Mouse (Mus musculus) lung, postnatal 0 days (tissue): Measurements from ENCODE around the gene Fzd4. TPM values are rescaled to one million over a fixed set of nuclear protein-coding genes. Genes with fewer than 3 reads are reported as not detected.

Experiments
- ATAC-seq: fragments of 200-750 bp; cut with Nextera tagmentation; 2 replicates; pipeline ENCODE4 v1.8.0; 2017; ENCODE audit warnings: moderate library complexity
- DNase-seq: peaks from one replicate; pipeline ENCODE4 v3.0.0-alpha.2; 2016; ENCODE audit warnings: low spot score
- H3K27ac ChIP-seq: fragments of 300-500 bp; sonication (generic); 2 replicates; pipeline ENCODE4 v1.5.1; 2014; ENCODE audit warnings: antibody characterized with exemption, mild to moderate bottlenecking, low read length, mixed read lengths
- H3K27me3 ChIP-seq: fragments of 300-500 bp; sonication (generic); replicated peaks from 2 replicates; pipeline ENCODE4 v1.6.1; 2014; ENCODE audit warnings: low read length, mixed read lengths; ENCODE audit not compliant: insufficient read depth
- H3K36me3 ChIP-seq: fragments of 300-500 bp; sonication (generic); 2 replicates; pipeline ENCODE4 v1.6.1; 2014; ENCODE audit warnings: low read length, mixed read lengths; ENCODE audit not compliant: insufficient read depth
- H3K4me1 ChIP-seq: fragments of 300-500 bp; sonication (generic); 2 replicates; pipeline ENCODE4 v1.6.1; 2014; ENCODE audit warnings: antibody characterized with exemption, low read depth, low read length, mixed read lengths; ENCODE audit not compliant: insufficient read depth
- H3K4me2 ChIP-seq: fragments of 300-500 bp; sonication (generic); replicated peaks from 2 replicates; pipeline ENCODE4 v1.6.1; 2014; ENCODE audit warnings: low read depth, mild to moderate bottlenecking, low read length, moderate library complexity, mixed read lengths
- H3K4me3 ChIP-seq: fragments of 300-500 bp; sonication (generic); 2 replicates; pipeline ENCODE4 v1.5.1; 2014; ENCODE audit warnings: low read depth, low read length
- H3K9ac ChIP-seq: fragments of 300-500 bp; sonication (generic); replicated peaks from 2 replicates; pipeline ENCODE4 v1.6.1; 2014; ENCODE audit warnings: low read depth, mild to moderate bottlenecking
- H3K9me3 ChIP-seq: fragments of 300-500 bp; sonication (generic); 2 replicates; pipeline ENCODE4 v1.6.1; 2016; ENCODE audit warnings: low read length, mixed read lengths
- CTCF ChIP-seq: IDR thresholded peaks from 2 replicates; pipeline ENCODE4 v1.5.1; 2016; ENCODE audit warnings: antibody characterized with exemption, mild to moderate bottlenecking
- EP300 ChIP-seq: IDR thresholded peaks from 2 replicates; pipeline ENCODE4 v1.6.1; 2016; ENCODE audit warnings: antibody characterized with exemption, mild to moderate bottlenecking, control low read depth
- WGBS: fragments of 180-500 bp; shearing (Covaris S2); extraction: QIAGEN DNeasy Blood & Tissue Kit; methylation state at CpG from one replicate; pipeline ENCODE4 v1.1.7; 2014; 5-methylcytosine and 5-hydroxymethylcytosine counted together
- polyA plus RNA-seq: library from polyadenylated mRNA; unstranded; fragments of >200 nt; fragmentation: Nextera tagmentation; extraction: Ambion mirVana; gene quantifications from 2 replicates; pipeline ENCODE4 v1.2.1, GENCODE M21; 2015

The Fzd4 gene
- polyA plus RNA-seq, 1 experiment from 2014 or later = 14.3 TPM

DNA sequence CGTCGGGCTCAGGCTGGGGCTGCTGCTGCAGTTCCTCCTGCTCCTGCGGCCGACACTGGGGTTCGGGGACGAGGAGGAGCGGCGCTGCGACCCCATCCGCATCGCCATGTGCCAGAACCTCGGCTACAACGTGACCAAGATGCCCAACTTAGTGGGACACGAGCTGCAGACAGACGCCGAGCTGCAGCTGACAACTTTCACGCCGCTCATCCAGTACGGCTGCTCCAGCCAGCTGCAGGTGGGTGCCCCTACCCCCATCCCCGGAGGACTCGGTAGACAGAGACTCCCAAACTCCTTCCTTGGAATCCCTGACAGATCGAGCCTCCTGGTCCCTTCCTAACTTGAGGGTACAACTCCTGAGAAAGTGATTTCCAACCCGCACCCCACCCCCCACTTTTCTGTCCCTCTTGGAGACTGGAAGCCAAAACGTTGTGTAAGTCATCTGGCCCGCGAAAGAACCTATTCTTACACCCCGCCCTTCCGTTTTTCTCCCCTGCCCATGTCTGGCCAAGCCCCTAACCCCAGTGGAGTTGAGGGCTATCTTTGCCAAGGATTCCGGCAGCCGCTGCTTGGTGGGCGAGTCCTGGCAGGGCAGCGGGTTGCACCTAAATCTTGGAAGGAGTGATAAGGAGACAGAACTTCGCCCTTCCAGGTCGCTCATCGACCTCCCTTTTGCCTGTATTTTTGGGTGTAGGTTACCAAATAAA is 732 bp downstream of the Fzd4 start:
- peak overlapping the region; percentile 88 for H3K27ac ChIP-seq
- H3K36me3 ChIP-seq = no peaks in the 10 kb centered on the region
- peaks cover 7% of the 10 kb centered on the region for H3K4me1 ChIP-seq
- H3K27me3 ChIP-seq = no peaks in the 10 kb centered on the region
- no peak for TF ChIP-seq CTCF
- TF ChIP-seq EP300 = peak; percentile 15; the same call in 1 of the 2 replicates
- H3K9me3 ChIP-seq = no peaks in the 10 kb centered on the region
- no peak for ATAC-seq
- peak overlapping the region; percentile 73 for H3K4me3 ChIP-seq
- peak overlapping the region; percentile 77 for H3K9ac ChIP-seq
- peak; percentile 72 for DNase-seq
- H3K4me2 ChIP-seq = peak overlapping the region; percentile 92
- WGBS = under 1% methylated on average over 30 of the region's 35 CpGs

DNA sequence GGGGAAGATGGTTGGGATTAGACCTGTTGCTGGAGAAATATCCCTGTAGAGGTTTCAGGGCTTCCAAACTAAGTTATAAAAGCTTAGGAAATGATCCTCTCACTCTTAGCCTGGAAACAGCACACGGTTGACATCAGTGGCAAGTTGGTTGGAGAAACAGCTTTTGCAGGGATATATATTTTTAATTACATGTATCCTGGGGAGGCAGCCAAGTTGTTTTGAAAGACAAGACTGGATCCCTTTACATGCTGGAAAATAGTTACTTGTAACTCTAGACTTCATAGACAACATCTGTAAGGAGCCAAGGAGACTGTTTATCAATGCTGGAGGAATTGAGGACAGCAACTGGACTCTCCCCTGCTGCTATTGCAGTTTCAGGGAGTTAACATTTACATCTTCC is 1.9 kb downstream of the Fzd4 start:
- peak overlapping the region; percentile 75 for H3K27ac ChIP-seq
- 15% methylated on average over 1 of the region's 1 CpGs for WGBS

DNA sequence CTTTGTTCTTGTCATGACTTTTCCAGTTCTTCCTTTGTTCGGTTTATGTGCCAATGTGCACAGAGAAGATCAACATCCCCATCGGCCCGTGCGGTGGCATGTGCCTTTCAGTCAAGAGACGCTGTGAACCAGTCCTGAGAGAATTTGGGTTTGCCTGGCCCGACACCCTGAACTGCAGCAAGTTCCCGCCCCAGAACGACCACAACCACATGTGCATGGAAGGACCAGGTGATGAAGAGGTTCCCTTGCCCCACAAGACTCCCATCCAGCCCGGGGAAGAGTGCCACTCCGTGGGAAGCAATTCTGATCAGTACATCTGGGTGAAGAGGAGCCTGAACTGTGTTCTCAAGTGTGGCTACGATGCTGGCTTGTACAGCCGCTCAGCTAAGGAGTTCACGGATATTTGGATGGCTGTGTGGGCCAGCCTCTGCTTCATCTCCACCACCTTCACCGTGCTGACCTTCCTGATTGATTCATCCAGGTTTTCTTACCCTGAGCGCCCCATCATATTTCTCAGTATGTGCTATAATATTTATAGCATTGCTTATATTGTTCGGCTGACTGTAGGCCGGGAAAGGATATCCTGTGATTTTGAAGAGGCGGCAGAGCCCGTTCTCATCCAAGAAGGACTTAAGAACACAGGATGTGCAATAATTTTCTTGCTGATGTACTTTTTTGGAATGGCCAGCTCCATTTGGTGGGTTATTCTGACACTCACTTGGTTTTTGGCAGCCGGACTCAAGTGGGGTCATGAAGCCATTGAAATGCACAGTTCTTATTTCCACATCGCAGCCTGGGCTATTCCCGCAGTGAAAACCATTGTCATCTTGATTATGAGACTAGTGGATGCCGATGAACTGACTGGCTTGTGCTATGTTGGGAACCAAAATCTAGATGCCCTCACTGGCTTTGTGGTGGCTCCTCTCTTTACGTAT is 3.1 kb downstream of the Fzd4 start:
- TF ChIP-seq CTCF (no peak), EP300 (peak; percentile 65)
- no peaks in the 10 kb centered on the region for H3K9me3 ChIP-seq
- 59% methylated on average over 24 of the region's 24 CpGs for WGBS
- H3K4me2 ChIP-seq = peak overlapping the region; percentile 48
- H3K4me1 ChIP-seq = peaks cover 21% of the 10 kb centered on the region
- H3K36me3 ChIP-seq = no peaks in the 10 kb centered on the region
- peak overlapping the region; percentile 19; the same call in 1 of the 2 replicates for H3K4me3 ChIP-seq
- H3K9ac ChIP-seq = no peak overlapping the region
- peak; percentile 72 for DNase-seq
- no peak for ATAC-seq
- peak overlapping the region; percentile 51 for H3K27ac ChIP-seq
- H3K27me3 ChIP-seq = no peaks in the 10 kb centered on the region

More for the DNA sequence above, 1.9 kb downstream of the Fzd4 start:
- TF ChIP-seq CTCF = no peak
- TF ChIP-seq EP300 = no peak
- Histone ChIP-seq H3K27me3 (no peaks in the 10 kb centered on the region), H3K4me3 (peak overlapping the region; percentile 73), H3K4me1 (peaks cover 14% of the 10 kb centered on the region), H3K36me3 (no peaks in the 10 kb centered on the region), H3K4me2 (peak overlapping the region; percentile 48), H3K9ac (peak overlapping the region; percentile 17; the same call in 1 of the 2 replicates), H3K9me3 (no peaks in the 10 kb centered on the region)
- ATAC-seq = no peak
- peak; percentile 81 for DNase-seq

DNA sequence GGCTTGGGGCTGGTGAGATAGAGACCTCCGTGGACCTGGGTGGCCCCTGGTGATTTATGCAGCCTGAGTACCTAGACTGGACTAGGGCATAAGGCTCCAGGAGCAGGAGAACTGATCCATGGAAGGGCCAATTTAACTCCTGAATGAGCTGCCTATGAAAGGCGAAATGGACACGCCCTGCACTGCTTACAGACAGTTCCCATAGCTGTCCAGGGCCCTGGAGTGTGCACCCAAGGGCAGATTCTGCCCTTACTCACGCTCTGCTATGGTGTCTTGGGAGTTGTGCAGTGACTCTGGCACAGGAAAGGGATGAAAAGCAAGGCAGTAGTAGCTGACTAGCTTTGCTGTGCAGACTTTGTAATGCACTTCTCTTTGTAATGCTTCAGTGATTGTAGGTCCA is 6.1 kb downstream of the Fzd4 start:
- no peaks in the 10 kb centered on the region for H3K27me3 ChIP-seq
- DNase-seq = no peak
- H3K36me3 ChIP-seq = no peaks in the 10 kb centered on the region
- WGBS = 67% methylated on average over 4 of the region's 4 CpGs
- TF ChIP-seq CTCF (no peak), EP300 (no peak)
- H3K9me3 ChIP-seq = no peaks in the 10 kb centered on the region
- ATAC-seq = no peak
- H3K4me1 ChIP-seq = peaks cover 21% of the 10 kb centered on the region
- no peak overlapping the region for H3K27ac ChIP-seq
- no peak overlapping the region for H3K9ac ChIP-seq
- no peak overlapping the region for H3K4me3 ChIP-seq
- H3K4me2 ChIP-seq = no peak overlapping the region

DNA sequence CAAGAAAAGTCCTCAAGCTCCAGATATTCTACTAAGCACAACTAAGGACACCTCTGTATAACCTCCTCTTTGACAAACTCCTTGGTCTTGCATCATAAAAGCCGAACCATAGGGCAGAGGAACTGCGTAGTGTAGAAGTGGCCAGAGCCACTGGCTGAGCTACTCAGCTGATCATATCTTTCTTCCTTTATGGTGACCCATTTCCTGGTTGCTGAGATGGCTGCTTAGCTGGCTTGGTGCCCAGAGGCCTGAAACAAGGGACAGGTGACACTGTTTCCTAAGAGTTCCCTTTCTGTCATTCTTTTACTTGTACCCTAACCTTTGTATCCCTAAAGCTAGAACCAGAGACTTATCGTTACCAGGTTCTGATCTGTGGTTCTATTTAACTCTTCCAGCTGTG is 7.2 kb downstream of the Fzd4 start:
- H3K4me1 ChIP-seq = peaks cover 21% of the 10 kb centered on the region
- ATAC-seq (peak; percentile 65), DNase-seq (peak; percentile 60)
- WGBS = 58% methylated on average over 3 of the region's 3 CpGs
- no peaks in the 10 kb centered on the region for H3K27me3 ChIP-seq
- H3K4me3 ChIP-seq = no peak overlapping the region
- no peak overlapping the region for H3K4me2 ChIP-seq
- no peaks in the 10 kb centered on the region for H3K36me3 ChIP-seq
- no peak overlapping the region for H3K9ac ChIP-seq
- no peaks in the 10 kb centered on the region for H3K9me3 ChIP-seq
- TF ChIP-seq CTCF = no peak
- peak; percentile 60 for TF ChIP-seq EP300
- H3K27ac ChIP-seq = peak overlapping the region; percentile 62

DNA sequence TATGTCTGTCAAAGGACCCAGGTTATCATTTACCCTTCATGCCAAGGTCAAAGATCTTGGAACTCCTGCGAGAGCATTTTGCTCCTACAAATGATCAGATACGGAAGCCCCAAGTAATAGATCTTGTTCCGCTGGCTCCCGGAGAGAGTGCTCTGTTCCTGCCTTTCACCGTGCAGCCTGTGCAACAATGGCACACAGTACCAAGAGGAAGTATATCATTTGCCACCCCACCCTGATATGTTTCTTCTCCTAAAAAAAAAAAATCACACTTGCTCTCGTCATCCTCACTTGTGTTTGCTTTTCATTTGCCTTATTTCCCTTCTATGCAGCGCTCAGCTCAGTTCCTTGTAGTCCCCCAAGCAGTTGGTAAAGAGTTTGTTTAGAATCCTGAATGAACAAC is 7.9 kb downstream of the Fzd4 start:
- 61% methylated on average over 7 of the region's 7 CpGs for WGBS

More for the DNA sequence above, 7.9 kb downstream of the Fzd4 start:
- no peaks in the 10 kb centered on the region for H3K36me3 ChIP-seq
- no peak overlapping the region for H3K4me2 ChIP-seq
- peak; percentile 54 for ATAC-seq
- 0 out of 2 replicates have a peak overlapping the region, but pooled peaks have one; percentile 62 for H3K27ac ChIP-seq
- no peak overlapping the region for H3K9ac ChIP-seq
- no peak overlapping the region for H3K4me3 ChIP-seq
- TF ChIP-seq CTCF (no peak), EP300 (peak; percentile 57)
- H3K4me1 ChIP-seq = peaks cover 21% of the 10 kb centered on the region
- H3K9me3 ChIP-seq = no peaks in the 10 kb centered on the region
- H3K27me3 ChIP-seq = no peaks in the 10 kb centered on the region
- peak; percentile 53 for DNase-seq
